Mouse (Mus musculus): ENCODE data around the gene H3f3a. TPM values are rescaled to one million over a fixed set of nuclear protein-coding genes. Genes with fewer than 3 reads are reported as not detected.
A peak's percentile ranks its signal among the peaks of the same experiment; 100 is the strongest.

H3f3a gene
- total and polyA plus RNA-seq, 3 experiments: 571 to 1,420 (median 715) TPM

DNA sequence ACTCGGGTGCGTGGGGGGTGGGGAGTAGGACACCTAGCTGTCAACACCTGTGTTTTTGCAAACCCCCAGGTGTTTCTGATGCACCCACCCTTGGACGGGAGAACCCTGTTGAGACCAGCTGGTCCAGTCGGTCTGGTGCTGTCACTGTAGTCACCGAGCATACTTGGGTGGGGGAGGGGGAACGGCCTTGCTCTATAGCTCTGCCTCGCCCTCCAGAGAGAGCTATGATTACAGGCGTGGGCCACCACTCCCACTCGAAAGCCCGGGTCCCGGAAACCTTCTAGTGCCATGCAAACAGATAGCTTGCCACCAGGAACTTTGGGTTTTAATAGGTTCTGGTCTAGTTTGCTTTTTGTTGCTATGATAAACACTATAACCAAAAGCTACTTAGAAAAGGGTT is 51.6 kb downstream of the H3f3a start:
- no peak for TF ChIP-seq MAX (IDR thresholded peaks at IDR 0.05; ENCODE audit: low read length)
- TF ChIP-seq BHLHE40 (IDR thresholded peaks at IDR 0.05; ENCODE audit: low read depth, low read length): no peak
- TF ChIP-seq ETS1 (conservative IDR thresholded peaks at IDR 0.05; ENCODE audit: low read depth, low read length): no peak
- TF ChIP-seq ZC3H11A (IDR thresholded peaks at IDR 0.05; ENCODE audit: low read depth, low read length): no peak
- TF ChIP-seq MYC (IDR thresholded peaks at IDR 0.05; ENCODE audit: low read depth, low read length): no peak
- TF ChIP-seq CTCF (conservative IDR thresholded peaks at IDR 0.05 in 1 of 2, IDR thresholded peaks at IDR 0.05 in 1 of 2; ENCODE audit: low read depth in 2 of 2, low read length in 2 of 2): no peak
- TF ChIP-seq ZNF384 (IDR thresholded peaks at IDR 0.05; ENCODE audit: low read depth, low read length): no peak
- TF ChIP-seq USF2 (conservative IDR thresholded peaks at IDR 0.05; ENCODE audit: low read depth, low read length): no peak
- TF ChIP-seq SIN3A (IDR thresholded peaks at IDR 0.05; ENCODE audit: low read length): no peak
- TF ChIP-seq NELFE (IDR thresholded peaks at IDR 0.05; ENCODE audit: low read depth, low read length): no peak
- TF ChIP-seq POLR2A (IDR thresholded peaks at IDR 0.05; ENCODE audit: low read depth, low read length): no peak
- no peak for TF ChIP-seq SMC3 (IDR thresholded peaks at IDR 0.05; ENCODE audit: low read depth, low read length)
- TF ChIP-seq TBP (conservative IDR thresholded peaks at IDR 0.05; ENCODE audit: low read depth, low read length): no peak
- TF ChIP-seq RCOR1 (conservative IDR thresholded peaks at IDR 0.05; ENCODE audit: low read depth, low read length): no peak
- TF ChIP-seq HCFC1 (IDR thresholded peaks at IDR 0.05; ENCODE audit: low read depth, low read length): no peak
- TF ChIP-seq MEF2A (IDR thresholded peaks at IDR 0.05; ENCODE audit: borderline replicate concordance, low read depth, low read length): no peak
- H3K36me3 ChIP-seq (replicated peaks in 1 of 2; ENCODE audit: control insufficient read depth in 1 of 2, insufficient read depth in 1 of 2, low read length in 1 of 2): peaks cover 0 to 2% of the 10 kb centered on the region in 2 experiments
- H3K4me2 ChIP-seq (ENCODE audit: insufficient read depth, low read depth, poor library complexity, severe bottlenecking): no peak overlapping the region
- in situ Hi-C loops (cut with MboI; ENCODE audit: low pct_ligation_motif_present, low pct_unique_long_range_greater_than_20kb, low sequenced_read_pairs): loop anchor here (5.0 to 25.0 kb wide), 2 partner anchors 40 to 500 kb away; partner anchors contain the start of gene Psen2
- no peak for DNase-seq (ENCODE audit: extremely low read depth)
- no peak overlapping the region for H3K27ac ChIP-seq (ENCODE audit: insufficient read depth, low read depth)
- dilution Hi-C loops (cut with MboI; ENCODE audit: extremely low pct_ligation_motif_present, extremely low pct_unique_long_range_greater_than_20kb, low sequenced_read_pairs): no loop called here
- no peaks in the 10 kb centered on the region for H3K79me2 ChIP-seq (replicated peaks; ENCODE audit: control insufficient read depth, extremely low read depth, insufficient read depth, poor library complexity, severe bottlenecking)
- H3K27me3 ChIP-seq (replicated peaks): no peaks in the 10 kb centered on the region
- H3K9me3 ChIP-seq (replicated peaks; ENCODE audit: low read length): no peaks in the 10 kb centered on the region
- peaks cover 22 to 42% of the 10 kb centered on the region in 2 experiments for H3K4me1 ChIP-seq (ENCODE audit: control insufficient read depth in 1 of 2, insufficient read depth in 2 of 2)
- no peak overlapping the region for H3K9ac ChIP-seq (ENCODE audit: insufficient read depth, low read depth)
- H3K4me3 ChIP-seq (replicated peaks in 1 of 3; ENCODE audit: low read depth in 2 of 3, low read length in 2 of 3, poor library complexity in 1 of 3): no peak overlapping the region

DNA sequence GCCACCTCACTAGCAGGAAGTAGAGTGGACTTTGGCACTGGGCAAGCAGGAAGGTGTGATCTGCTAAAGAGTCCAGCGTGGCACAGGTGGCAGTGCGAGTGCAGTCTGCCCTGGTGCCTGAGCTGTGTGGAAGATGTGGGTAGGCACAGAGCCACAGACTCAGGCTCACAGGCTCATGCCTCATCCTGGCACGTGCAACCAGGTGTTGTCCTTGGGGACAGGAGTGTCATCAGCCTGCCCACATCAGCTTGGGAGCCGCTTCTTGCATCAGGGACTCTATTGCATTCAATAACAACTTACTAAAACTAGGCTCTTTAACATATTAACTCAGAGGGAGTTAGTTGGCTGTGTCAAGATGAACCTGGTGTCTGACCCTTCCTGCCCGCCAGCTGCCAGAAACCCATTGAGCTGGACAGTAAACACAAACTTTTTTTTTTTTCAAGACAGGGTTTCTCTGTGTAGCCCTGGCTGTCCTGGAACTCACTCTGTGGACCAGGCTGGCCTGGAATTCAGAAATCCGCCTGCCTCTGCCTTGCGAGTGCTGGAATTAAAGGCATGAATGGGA is 55.7 kb downstream of the H3f3a start:
- in situ Hi-C loops (cut with MboI; ENCODE audit: low pct_ligation_motif_present, low pct_unique_long_range_greater_than_20kb, low sequenced_read_pairs): loop anchor here (25.0 kb wide), 1 partner anchor 496 kb away; the partner anchor contains the start of gene Psen2

More for the DNA sequence above, 55.7 kb downstream of the H3f3a start:
- Histone ChIP-seq H3K4me1 (ENCODE audit: control insufficient read depth in 1 of 2, insufficient read depth in 2 of 2) (peaks cover 5 to 26% of the 10 kb centered on the region in 2 experiments; a peak in 3 of 4 replicates), H3K9me3 (replicated peaks; ENCODE audit: low read length) (no peaks in the 10 kb centered on the region), H3K27ac (ENCODE audit: insufficient read depth, low read depth) (no peak overlapping the region), H3K36me3 (replicated peaks in 1 of 2; ENCODE audit: control insufficient read depth in 1 of 2, insufficient read depth in 1 of 2, low read length in 1 of 2) (peaks cover 3 to 22% of the 10 kb centered on the region in 2 experiments), H3K4me3 (replicated peaks in 1 of 3; ENCODE audit: low read depth in 2 of 3, low read length in 2 of 3, poor library complexity in 1 of 3) (no peak overlapping the region), H3K9ac (ENCODE audit: insufficient read depth, low read depth) (no peak overlapping the region), H3K27me3 (replicated peaks) (no peaks in the 10 kb centered on the region), H3K79me2 (replicated peaks; ENCODE audit: control insufficient read depth, extremely low read depth, insufficient read depth, poor library complexity, severe bottlenecking) (no peaks in the 10 kb centered on the region), H3K4me2 (ENCODE audit: insufficient read depth, low read depth, poor library complexity, severe bottlenecking) (no peak overlapping the region)
- TF ChIP-seq MEF2A (IDR thresholded peaks at IDR 0.05; ENCODE audit: borderline replicate concordance, low read depth, low read length): no peak
- no peak for TF ChIP-seq CHD1 (IDR thresholded peaks at IDR 0.05; ENCODE audit: low read depth, low read length)
- no peak for TF ChIP-seq ZKSCAN1 (IDR thresholded peaks at IDR 0.05; ENCODE audit: borderline replicate concordance, low read depth, low read length)
- TF ChIP-seq KAT2A (IDR thresholded peaks at IDR 0.05; ENCODE audit: insufficient replicate concordance, low read length): no peak
- TF ChIP-seq ZC3H11A (IDR thresholded peaks at IDR 0.05; ENCODE audit: low read depth, low read length): no peak
- TF ChIP-seq BHLHE40 (IDR thresholded peaks at IDR 0.05; ENCODE audit: low read depth, low read length): 0 out of 2 replicates have a peak, but pooled peaks have one; percentile 28
- no peak for TF ChIP-seq ZMIZ1 (IDR thresholded peaks at IDR 0.05; ENCODE audit: low read depth, low read length)
- dilution Hi-C loops (cut with MboI; ENCODE audit: extremely low pct_ligation_motif_present, extremely low pct_unique_long_range_greater_than_20kb, low sequenced_read_pairs): no loop called here
- DNase-seq (ENCODE audit: extremely low read depth): no peak

Measured in CH12.LX (cell line).